Mouse (Mus musculus) gastrocnemius, postnatal 14 days (tissue): Measurements from ENCODE around the gene Ubiad1. TPM values are rescaled to one million over a fixed set of nuclear protein-coding genes. Genes with fewer than 3 reads are reported as not detected.

Source experiments
- DNase-seq: peaks from one replicate; pipeline ENCODE4 v3.0.0; 2021; ENCODE audit warnings: mixed read lengths
- intact Hi-C: fragments of 180-260 bp; cut with DNase I; formaldehyde crosslinking; loops from one replicate; pipeline ENCODE4 v1.15.1; 2025; ENCODE audit warnings: low total_unique reads
- total RNA-seq, 2 experiments: library from RNA; stranded (reverse); gene quantifications; 2 replicates each; pipeline ENCODE4 v1.2.3; 2021

Gene Ubiad1
- total RNA-seq, 2 experiments from 2014 or later = 8.4 to 10.1 TPM

GRCm38 (mm10) chr4:148417559-148417958 lies 27.0 kb downstream of the Ubiad1 start:
- intact Hi-C loops = no loop called here
- no peak for DNase-seq

GRCm38 (mm10) chr4:148417074-148417526 lies 27.5 kb downstream of the Ubiad1 start:
- no peak for DNase-seq
- intact Hi-C loops = no loop called here

DNA sequence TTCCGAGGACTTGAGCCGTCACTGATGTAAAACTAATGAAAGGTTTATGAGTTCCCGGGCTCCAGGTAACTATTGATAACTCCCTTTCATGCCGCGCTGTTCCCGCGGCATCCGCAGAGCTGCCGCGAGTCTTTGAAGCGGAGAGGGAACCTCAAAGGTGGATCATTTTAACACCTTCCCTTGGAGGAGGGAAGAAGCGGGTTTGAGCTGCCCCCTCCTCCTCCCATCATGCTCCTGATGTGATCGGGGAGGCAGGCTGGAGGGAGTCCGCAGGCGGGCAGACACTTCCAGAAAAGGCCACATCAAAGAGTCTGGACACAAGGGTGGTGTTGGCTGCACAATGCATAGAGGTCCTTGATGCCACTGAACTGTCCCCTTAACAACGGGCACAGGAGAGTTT lies 29.0 kb downstream of the Ubiad1 start:
- DNase-seq = no peak
- intact Hi-C loops = no loop called here

DNA sequence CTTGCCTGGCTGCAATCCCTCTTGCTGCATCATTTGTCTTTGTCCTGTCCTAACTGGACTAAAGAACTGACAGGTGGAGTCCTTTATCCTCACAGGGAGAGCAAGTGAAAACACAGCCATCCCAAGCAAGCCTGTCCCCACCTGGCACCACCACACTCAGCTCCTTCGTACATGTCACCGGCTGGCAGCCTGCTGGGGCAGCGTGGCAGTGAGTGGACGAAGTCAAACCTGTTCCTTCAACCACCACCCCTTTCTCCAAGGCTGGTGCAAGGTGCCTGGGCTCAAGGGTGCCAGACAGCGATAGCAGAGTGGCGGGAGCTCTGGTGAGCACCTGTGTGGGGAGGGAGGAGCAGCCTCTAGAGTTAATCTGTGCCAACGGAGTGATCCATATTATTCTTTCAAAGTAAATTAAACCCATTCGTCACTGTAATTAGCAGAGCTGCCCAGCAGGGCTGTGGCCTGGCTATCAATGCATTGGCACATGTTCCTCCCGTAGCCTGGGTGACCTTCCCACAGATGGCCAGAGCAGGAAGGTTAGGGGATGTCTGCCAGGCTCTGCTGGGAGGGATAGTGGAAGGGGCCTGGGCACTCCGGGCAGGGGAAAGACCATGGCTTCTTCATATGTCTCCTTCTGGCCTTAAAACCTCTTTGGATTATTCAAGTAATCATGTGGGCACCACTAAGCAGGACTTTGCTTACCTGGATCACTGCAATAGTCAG lies 36.2 kb downstream of the Ubiad1 start:
- intact Hi-C loops = no loop called here
- DNase-seq = no peak

DNA sequence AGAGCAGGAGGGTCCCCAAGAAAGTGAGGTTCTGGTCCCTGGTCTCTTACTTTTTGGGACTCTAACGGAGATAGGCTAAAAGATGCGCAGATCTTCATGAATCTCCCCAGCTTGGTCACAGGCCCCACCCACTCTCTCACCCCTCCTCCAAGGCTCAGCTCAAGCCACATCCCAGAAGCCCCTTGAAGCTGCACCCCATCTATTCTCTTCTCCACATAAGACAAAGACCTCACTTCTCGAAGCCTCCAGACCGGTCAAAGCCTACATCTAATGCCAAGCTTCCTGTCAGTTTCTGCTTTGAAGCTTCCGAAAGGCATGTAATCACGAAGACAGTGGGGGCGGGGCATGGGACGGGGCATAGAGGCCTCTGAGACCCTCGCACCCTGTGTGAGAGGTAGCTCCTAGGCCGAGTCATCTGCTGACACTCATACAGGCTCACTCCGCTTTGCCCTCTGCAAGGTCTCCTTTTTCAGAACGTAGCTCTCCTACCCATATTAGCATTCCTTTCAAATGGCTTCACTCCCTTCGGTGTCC lies 39.2 kb downstream of the Ubiad1 start:
- intact Hi-C loops = no loop called here
- DNase-seq = no peak

DNA sequence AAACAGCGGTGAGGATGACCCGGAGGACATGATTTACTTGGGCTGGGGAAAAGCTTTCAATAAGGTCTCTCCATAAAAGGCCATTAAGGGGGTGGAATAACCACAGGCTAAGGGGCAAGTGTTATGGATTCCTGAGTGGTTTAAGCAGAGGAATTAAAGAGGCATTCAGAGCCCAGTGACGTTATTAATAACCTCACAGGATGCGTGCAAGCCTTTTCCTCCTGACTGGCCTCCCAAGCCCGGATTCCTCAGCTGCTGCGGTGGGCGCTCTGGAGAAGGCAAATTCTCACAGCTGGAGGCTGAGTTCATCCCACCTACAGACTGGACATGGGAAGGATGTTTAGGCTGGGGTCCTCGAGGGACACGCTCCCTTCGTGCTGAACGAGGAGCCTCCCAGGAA lies 39.8 kb downstream of the Ubiad1 start:
- no peak for DNase-seq
- intact Hi-C loops = no loop called here

- DNase-seq = no peak
- intact Hi-C loops = no loop called here
Observed at GRCm38 (mm10) chr4:148403402-148403801, 41.2 kb downstream of the Ubiad1 start.

- DNase-seq = no peak
- intact Hi-C loops = no loop called here
Observed at GRCm38 (mm10) chr4:148399437-148400094, 45.0 kb downstream of the Ubiad1 start.

- DNase-seq = no peak
- intact Hi-C loops = no loop called here
Observed at GRCm38 (mm10) chr4:148397531-148398287, 46.9 kb downstream of the Ubiad1 start.

- intact Hi-C loops = no loop called here
- no peak for DNase-seq
Observed at GRCm38 (mm10) chr4:148397113-148397512, 47.5 kb downstream of the Ubiad1 start.

GRCm38 (mm10) chr4:148395875-148396274 lies 48.7 kb downstream of the Ubiad1 start:
- intact Hi-C loops = no loop called here
- no peak for DNase-seq

GRCm38 (mm10) chr4:148395198-148395597 lies 49.4 kb downstream of the Ubiad1 start:
- no peak for DNase-seq
- intact Hi-C loops = no loop called here

DNA sequence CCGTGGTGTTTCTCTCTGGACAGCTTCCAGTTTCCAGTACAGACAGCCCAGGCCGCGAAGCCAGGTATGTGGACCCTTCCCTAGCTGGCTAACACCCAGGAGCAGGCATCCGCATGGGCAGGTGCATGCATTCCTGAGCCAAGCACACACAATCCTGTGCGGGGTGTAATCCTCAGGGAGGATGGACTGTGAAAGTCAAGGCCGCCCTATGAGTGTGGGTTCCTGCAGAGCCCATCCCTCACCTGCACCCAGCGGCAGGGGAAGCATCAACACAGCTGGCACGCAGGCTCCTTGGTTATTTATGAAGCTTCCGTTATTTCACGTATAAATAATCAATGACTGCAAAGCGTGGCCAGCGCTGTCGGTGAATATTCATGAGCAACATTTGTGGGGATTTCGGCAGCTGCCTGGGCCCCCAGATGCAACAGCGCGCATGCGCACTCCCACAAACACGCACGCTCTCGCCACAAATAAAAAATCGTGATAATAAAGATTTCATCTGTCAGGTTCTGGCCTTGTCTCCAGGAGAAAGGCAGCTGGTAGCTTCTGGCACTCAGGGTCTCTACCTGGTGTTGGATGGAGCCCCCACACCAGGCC lies 52.8 kb downstream of the Ubiad1 start:
- no peak for DNase-seq
- intact Hi-C loops = no loop called here

GRCm38 (mm10) chr4:148389635-148390034 lies 54.9 kb downstream of the Ubiad1 start:
- no peak for DNase-seq
- intact Hi-C loops = no loop called here

- DNase-seq = no peak
- intact Hi-C loops = no loop called here
Observed at GRCm38 (mm10) chr4:148389047-148389446, 55.5 kb downstream of the Ubiad1 start.

- intact Hi-C loops = no loop called here
- DNase-seq = no peak
Observed at GRCm38 (mm10) chr4:148385269-148385668, 59.3 kb downstream of the Ubiad1 start.
